Mouse (Mus musculus) 3T3-L1 (cell line): ENCODE data around the gene Ccdc106.

Experiments
- DNase-seq: peaks from one replicate; pipeline ENCODE4 v3.0.0-alpha.2; 2015; ENCODE audit warnings: low read depth, low spot score

Ccdc106 gene

GRCm38 (mm10) chr7:5080815-5081214 is 60.5 kb downstream of the Ccdc106 start:
- peak; percentile 28 for DNase-seq

GRCm38 (mm10) chr7:5081241-5081640 is 60.9 kb downstream of the Ccdc106 start:
- peak; percentile 44 for DNase-seq

- no peak for DNase-seq
Observed at GRCm38 (mm10) chr7:5081939-5082338, 61.6 kb downstream of the Ccdc106 start.

- no peak for DNase-seq
Observed at GRCm38 (mm10) chr7:5083325-5084105, 63.2 kb downstream of the Ccdc106 start.

- no peak for DNase-seq
Observed at GRCm38 (mm10) chr7:5085512-5085911, 65.2 kb downstream of the Ccdc106 start.

- DNase-seq = no peak
Observed at GRCm38 (mm10) chr7:5086921-5087440, 66.6 kb downstream of the Ccdc106 start.

GRCm38 (mm10) chr7:5087886-5088285 is 67.5 kb downstream of the Ccdc106 start:
- DNase-seq = no peak

GRCm38 (mm10) chr7:5089853-5090252 is 69.5 kb downstream of the Ccdc106 start:
- DNase-seq = no peak

GRCm38 (mm10) chr7:5091008-5091728 is 70.8 kb downstream of the Ccdc106 start:
- no peak for DNase-seq

GRCm38 (mm10) chr7:5092381-5092780 is 72.0 kb downstream of the Ccdc106 start:
- no peak for DNase-seq

GRCm38 (mm10) chr7:5092831-5093510 is 72.6 kb downstream of the Ccdc106 start:
- no peak for DNase-seq

GRCm38 (mm10) chr7:5098769-5099168 is 78.4 kb downstream of the Ccdc106 start:
- DNase-seq = no peak

- peak; percentile 34 for DNase-seq
Observed at GRCm38 (mm10) chr7:5099796-5100195, 79.4 kb downstream of the Ccdc106 start.

- no peak for DNase-seq
Observed at GRCm38 (mm10) chr7:5101066-5101663, 80.8 kb downstream of the Ccdc106 start.

GRCm38 (mm10) chr7:5102564-5102963 is 82.2 kb downstream of the Ccdc106 start:
- DNase-seq = no peak

GRCm38 (mm10) chr7:5108272-5108671 is 87.9 kb downstream of the Ccdc106 start:
- no peak for DNase-seq

- DNase-seq = no peak
Observed at GRCm38 (mm10) chr7:5109301-5109700, 88.9 kb downstream of the Ccdc106 start.
